Mouse (Mus musculus): ENCODE data around the gene Zfp592. TPM values are rescaled to one million over a fixed set of nuclear protein-coding genes. Genes with fewer than 3 reads are reported as not detected.
A peak's percentile ranks its signal among the peaks of the same experiment; 100 is the strongest.

Zfp592 gene
- polyA plus RNA-seq, 1 experiment from 2014 or later = 14.7 TPM

DNA sequence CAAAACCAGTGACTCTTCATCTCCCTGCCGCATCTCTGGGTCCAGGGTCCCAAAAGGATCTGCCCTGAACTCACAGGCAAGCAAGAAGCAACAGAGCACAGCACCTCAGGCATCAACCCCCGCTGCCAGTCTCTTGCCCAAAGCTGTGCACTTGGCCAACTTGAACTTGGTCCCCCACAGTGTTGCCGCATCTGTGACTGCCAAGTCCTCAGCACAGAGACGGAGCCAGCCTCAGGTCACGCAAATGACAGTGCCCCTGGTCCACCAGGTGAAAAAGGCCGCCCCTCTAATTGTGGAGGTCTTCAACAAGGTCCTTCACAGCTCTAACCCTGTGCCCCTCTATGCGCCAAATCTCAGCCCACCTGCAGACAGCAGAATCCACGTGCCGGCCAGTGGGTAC is 31.2 kb downstream of the Zfp592 start:
- Histone ChIP-seq H3K27me3 (replicated peaks; ENCODE audit: control insufficient read depth, insufficient read depth, low read length) (no peaks in the 10 kb centered on the region), H3K9me3 (ENCODE audit: control insufficient read depth, low read length) (no peaks in the 10 kb centered on the region), H3K4me1 (replicated peaks; ENCODE audit: control insufficient read depth, insufficient read depth, low read length) (no peaks in the 10 kb centered on the region), H3K4me2 (ENCODE audit: low read length) (no peak overlapping the region), H3K9ac (ENCODE audit: low read length) (no peak overlapping the region), H3K27ac (ENCODE audit: low read depth) (no peak overlapping the region), H3K4me3 (ENCODE audit: low read depth, low read length) (no peak overlapping the region), H3K36me3 (ENCODE audit: control insufficient read depth, insufficient read depth, low read length) (peaks cover 74% of the 10 kb centered on the region)
- 96% methylated on average over 9 of the region's 9 CpGs for WGBS
- no peak for DNase-seq (ENCODE audit: low spot score)
- ATAC-seq (replicated peaks; ENCODE audit: low FRiP score, low TSS enrichment, low read depth) = no peak

- DNase-seq (ENCODE audit: low spot score) = no peak
- Histone ChIP-seq H3K9me3 (ENCODE audit: control insufficient read depth, low read length) (no peaks in the 10 kb centered on the region), H3K27ac (ENCODE audit: low read depth) (no peak overlapping the region), H3K4me2 (ENCODE audit: low read length) (no peak overlapping the region), H3K36me3 (ENCODE audit: control insufficient read depth, insufficient read depth, low read length) (peaks cover 80% of the 10 kb centered on the region), H3K4me3 (ENCODE audit: low read depth, low read length) (no peak overlapping the region), H3K4me1 (replicated peaks; ENCODE audit: control insufficient read depth, insufficient read depth, low read length) (no peaks in the 10 kb centered on the region), H3K27me3 (replicated peaks; ENCODE audit: control insufficient read depth, insufficient read depth, low read length) (no peaks in the 10 kb centered on the region), H3K9ac (ENCODE audit: low read length) (no peak overlapping the region)
- 86% methylated on average over 2 of the region's 2 CpGs for WGBS
- no peak for ATAC-seq (replicated peaks; ENCODE audit: low FRiP score, low TSS enrichment, low read depth)
These were observed 32.3 kb downstream of the Zfp592 start for GRCm38 (mm10) chr7:81025751-81026150.

DNA sequence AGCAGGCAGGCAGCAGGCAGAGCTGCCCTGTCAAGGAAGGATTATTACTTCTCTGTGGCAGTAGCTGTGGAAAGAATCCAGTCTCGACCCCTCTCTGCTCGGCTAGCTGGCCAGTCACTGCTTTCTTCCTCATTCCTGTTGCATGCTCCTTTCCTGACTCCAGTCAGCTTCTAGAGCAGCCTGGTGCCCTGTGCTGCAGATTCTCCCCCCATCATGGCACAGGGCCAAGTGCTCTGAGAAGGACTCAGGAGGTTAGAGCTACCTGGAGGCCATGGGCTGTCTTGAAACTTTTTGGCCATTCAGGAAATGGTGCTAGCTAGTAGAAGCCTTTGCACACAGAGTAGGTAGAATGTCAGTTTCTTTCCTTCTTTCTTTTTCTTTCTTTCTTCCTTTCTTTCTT is 46.2 kb downstream of the Zfp592 start:
- Histone ChIP-seq H3K4me3 (ENCODE audit: low read depth, low read length) (no peak overlapping the region), H3K4me1 (replicated peaks; ENCODE audit: control insufficient read depth, insufficient read depth, low read length) (no peaks in the 10 kb centered on the region), H3K9ac (ENCODE audit: low read length) (no peak overlapping the region), H3K27ac (ENCODE audit: low read depth) (no peak overlapping the region), H3K27me3 (replicated peaks; ENCODE audit: control insufficient read depth, insufficient read depth, low read length) (no peaks in the 10 kb centered on the region), H3K36me3 (ENCODE audit: control insufficient read depth, insufficient read depth, low read length) (peaks cover 79% of the 10 kb centered on the region), H3K4me2 (ENCODE audit: low read length) (no peak overlapping the region), H3K9me3 (ENCODE audit: control insufficient read depth, low read length) (no peaks in the 10 kb centered on the region)
- ATAC-seq (replicated peaks; ENCODE audit: low FRiP score, low TSS enrichment, low read depth) (no peak), DNase-seq (ENCODE audit: low spot score) (no peak)
- 54% methylated on average over 2 of the region's 2 CpGs for WGBS

DNA sequence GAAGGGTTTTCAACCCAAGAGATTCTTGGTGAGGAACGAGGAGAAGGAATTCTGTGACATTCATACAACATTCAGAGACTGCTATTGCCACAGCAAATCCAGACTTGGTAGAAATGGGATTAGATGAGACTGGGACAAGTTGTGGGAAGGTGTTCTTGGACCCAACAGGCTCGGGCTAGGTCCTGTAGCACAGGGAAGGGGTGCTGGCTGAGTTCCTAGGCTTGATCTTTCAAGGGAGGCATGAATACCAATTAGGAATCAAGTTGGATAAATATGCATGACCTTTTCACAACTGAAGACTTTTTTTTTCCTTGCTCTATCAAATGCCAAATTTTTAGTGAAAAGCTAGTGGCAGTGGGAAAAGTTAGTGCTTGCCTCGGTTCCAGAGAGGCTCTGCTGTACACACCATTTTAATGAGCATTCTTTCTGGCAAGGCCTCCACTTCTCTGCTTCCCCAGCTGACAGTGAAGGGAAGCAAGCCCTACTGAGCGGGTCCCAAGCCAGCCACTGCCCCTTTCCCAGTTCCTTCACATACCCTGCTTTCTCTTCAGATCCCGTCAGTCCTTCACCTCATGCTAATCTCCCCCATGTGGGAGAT is 49.6 kb downstream of the Zfp592 start:
- H3K9me3 ChIP-seq (ENCODE audit: control insufficient read depth, low read length) = no peaks in the 10 kb centered on the region
- no peak overlapping the region for H3K27ac ChIP-seq (ENCODE audit: low read depth)
- H3K4me3 ChIP-seq (ENCODE audit: low read depth, low read length) = no peak overlapping the region
- ATAC-seq (replicated peaks; ENCODE audit: low FRiP score, low TSS enrichment, low read depth) (no peak), DNase-seq (ENCODE audit: low spot score) (no peak)
- no peak overlapping the region for H3K9ac ChIP-seq (ENCODE audit: low read length)
- no peaks in the 10 kb centered on the region for H3K27me3 ChIP-seq (replicated peaks; ENCODE audit: control insufficient read depth, insufficient read depth, low read length)
- H3K36me3 ChIP-seq (ENCODE audit: control insufficient read depth, insufficient read depth, low read length) = peaks cover 60% of the 10 kb centered on the region
- H3K4me1 ChIP-seq (replicated peaks; ENCODE audit: control insufficient read depth, insufficient read depth, low read length) = no peaks in the 10 kb centered on the region
- 83% methylated on average over 5 of the region's 5 CpGs for WGBS
- H3K4me2 ChIP-seq (ENCODE audit: low read length) = no peak overlapping the region

DNA sequence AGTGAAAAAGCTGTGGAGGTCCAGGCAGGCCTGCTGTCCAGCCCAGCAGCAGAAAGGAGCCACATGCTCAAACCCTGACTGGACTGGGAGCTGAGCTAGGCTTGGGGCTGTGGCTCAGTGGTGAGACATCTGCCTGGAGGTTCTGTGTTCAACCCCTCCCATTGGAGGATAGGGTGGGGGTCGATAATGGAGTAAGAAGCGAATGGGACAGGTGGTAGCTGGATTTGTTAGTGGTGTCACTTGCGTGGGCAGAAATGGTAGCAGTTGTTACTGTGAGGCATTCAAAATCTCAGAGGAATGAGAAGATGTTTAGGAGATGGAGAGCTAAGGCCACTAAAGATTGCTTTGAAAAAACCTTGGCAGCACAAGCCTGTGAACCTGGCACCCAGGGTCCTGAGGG is 54.4 kb downstream of the Zfp592 start:
- Histone ChIP-seq H3K9ac (ENCODE audit: low read length) (no peak overlapping the region), H3K27ac (ENCODE audit: low read depth) (no peak overlapping the region), H3K9me3 (ENCODE audit: control insufficient read depth, low read length) (no peaks in the 10 kb centered on the region), H3K27me3 (replicated peaks; ENCODE audit: control insufficient read depth, insufficient read depth, low read length) (no peaks in the 10 kb centered on the region), H3K36me3 (ENCODE audit: control insufficient read depth, insufficient read depth, low read length) (peaks cover 14% of the 10 kb centered on the region), H3K4me1 (replicated peaks; ENCODE audit: control insufficient read depth, insufficient read depth, low read length) (no peaks in the 10 kb centered on the region), H3K4me3 (ENCODE audit: low read depth, low read length) (no peak overlapping the region), H3K4me2 (ENCODE audit: low read length) (no peak overlapping the region)
- ATAC-seq (replicated peaks; ENCODE audit: low FRiP score, low TSS enrichment, low read depth) (no peak), DNase-seq (ENCODE audit: low spot score) (no peak)
- WGBS = 84% methylated on average over 3 of the region's 3 CpGs

DNA sequence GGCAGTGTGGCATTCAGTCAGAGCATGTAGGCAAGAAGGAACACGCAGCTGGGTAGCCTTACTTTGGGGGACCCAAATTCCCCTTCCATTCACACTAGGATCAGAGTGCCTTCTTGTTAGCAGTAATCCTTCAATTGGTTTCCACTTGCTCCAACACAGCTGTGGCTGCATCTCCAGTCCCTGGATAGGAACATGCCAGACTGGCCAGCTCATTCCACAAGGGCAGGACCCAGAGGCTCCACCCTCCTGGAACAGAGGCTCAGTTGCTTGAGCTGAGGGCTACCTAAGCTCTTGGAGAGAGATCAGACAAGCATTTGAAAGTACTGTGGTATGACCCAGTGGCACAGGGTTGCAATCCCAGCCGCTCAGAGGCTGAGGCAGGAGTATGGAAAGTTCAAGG is 55.0 kb downstream of the Zfp592 start:
- H3K4me2 ChIP-seq (ENCODE audit: low read length) = no peak overlapping the region
- H3K27ac ChIP-seq (ENCODE audit: low read depth) = no peak overlapping the region
- no peaks in the 10 kb centered on the region for H3K27me3 ChIP-seq (replicated peaks; ENCODE audit: control insufficient read depth, insufficient read depth, low read length)
- no peak overlapping the region for H3K9ac ChIP-seq (ENCODE audit: low read length)
- no peak for ATAC-seq (replicated peaks; ENCODE audit: low FRiP score, low TSS enrichment, low read depth)
- DNase-seq (ENCODE audit: low spot score) = no peak
- H3K9me3 ChIP-seq (ENCODE audit: control insufficient read depth, low read length) = no peaks in the 10 kb centered on the region
- no peaks in the 10 kb centered on the region for H3K4me1 ChIP-seq (replicated peaks; ENCODE audit: control insufficient read depth, insufficient read depth, low read length)
- 84% methylated on average over 2 of the region's 2 CpGs for WGBS
- H3K4me3 ChIP-seq (ENCODE audit: low read depth, low read length) = no peak overlapping the region
- peaks cover 10% of the 10 kb centered on the region; the same call in 1 of the 2 replicates for H3K36me3 ChIP-seq (ENCODE audit: control insufficient read depth, insufficient read depth, low read length)

- no peak overlapping the region for H3K9ac ChIP-seq (ENCODE audit: low read length)
- WGBS = 76% methylated on average over 5 of the region's 5 CpGs
- H3K4me2 ChIP-seq (ENCODE audit: low read length) = no peak overlapping the region
- H3K9me3 ChIP-seq (ENCODE audit: control insufficient read depth, low read length) = no peaks in the 10 kb centered on the region
- no peaks in the 10 kb centered on the region for H3K36me3 ChIP-seq (ENCODE audit: control insufficient read depth, insufficient read depth, low read length)
- no peak overlapping the region for H3K27ac ChIP-seq (ENCODE audit: low read depth)
- no peak overlapping the region for H3K4me3 ChIP-seq (ENCODE audit: low read depth, low read length)
- H3K27me3 ChIP-seq (replicated peaks; ENCODE audit: control insufficient read depth, insufficient read depth, low read length) = no peaks in the 10 kb centered on the region
- no peaks in the 10 kb centered on the region for H3K4me1 ChIP-seq (replicated peaks; ENCODE audit: control insufficient read depth, insufficient read depth, low read length)
- DNase-seq (ENCODE audit: low spot score) = no peak
- no peak for ATAC-seq (replicated peaks; ENCODE audit: low FRiP score, low TSS enrichment, low read depth)
These were observed 56.5 kb downstream of the Zfp592 start for GRCm38 (mm10) chr7:81049966-81050365.

DNA sequence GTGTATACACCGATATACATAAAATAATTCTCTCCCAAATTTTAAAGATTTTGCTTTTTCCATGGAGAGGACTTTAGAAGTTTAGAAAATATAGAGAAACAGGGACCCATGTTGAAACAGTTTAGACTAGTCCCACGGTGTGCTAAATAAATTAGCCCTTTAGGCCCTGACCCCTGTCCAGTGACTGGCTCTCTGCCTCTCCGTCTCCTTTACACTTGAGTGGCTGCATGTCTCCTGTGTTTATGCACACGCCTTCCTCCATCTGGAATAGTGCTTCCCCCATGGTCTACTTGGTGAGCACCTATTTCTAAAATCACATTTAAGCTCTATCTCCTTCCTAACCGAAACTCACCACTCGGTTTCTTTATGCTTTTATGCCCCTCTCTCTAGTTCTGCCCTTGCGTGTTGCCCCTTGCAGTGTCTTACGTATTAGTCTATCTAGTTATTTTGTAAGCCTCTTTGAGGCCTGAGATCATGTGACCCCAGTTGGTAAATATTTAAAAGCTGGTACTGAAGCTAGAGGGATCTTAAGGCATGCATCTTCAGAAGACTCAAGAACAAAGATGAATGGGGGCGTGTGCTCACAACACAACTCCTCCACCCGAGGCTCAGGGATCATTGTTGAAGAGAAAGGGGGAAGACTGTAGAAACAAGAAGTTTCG is 62.4 kb downstream of the Zfp592 start:
- 58% methylated on average over 11 of the region's 11 CpGs for WGBS
- H3K9me3 ChIP-seq (ENCODE audit: control insufficient read depth, low read length) = no peaks in the 10 kb centered on the region
- H3K27ac ChIP-seq (ENCODE audit: low read depth) = no peak overlapping the region
- no peak overlapping the region for H3K4me2 ChIP-seq (ENCODE audit: low read length)
- H3K4me3 ChIP-seq (ENCODE audit: low read depth, low read length) = no peak overlapping the region
- no peaks in the 10 kb centered on the region for H3K36me3 ChIP-seq (ENCODE audit: control insufficient read depth, insufficient read depth, low read length)
- DNase-seq (ENCODE audit: low spot score) (no peak), ATAC-seq (replicated peaks; ENCODE audit: low FRiP score, low TSS enrichment, low read depth) (no peak)
- peaks cover 26% of the 10 kb centered on the region for H3K4me1 ChIP-seq (replicated peaks; ENCODE audit: control insufficient read depth, insufficient read depth, low read length)
- no peaks in the 10 kb centered on the region for H3K27me3 ChIP-seq (replicated peaks; ENCODE audit: control insufficient read depth, insufficient read depth, low read length)
- H3K9ac ChIP-seq (ENCODE audit: low read length) = no peak overlapping the region

DNA sequence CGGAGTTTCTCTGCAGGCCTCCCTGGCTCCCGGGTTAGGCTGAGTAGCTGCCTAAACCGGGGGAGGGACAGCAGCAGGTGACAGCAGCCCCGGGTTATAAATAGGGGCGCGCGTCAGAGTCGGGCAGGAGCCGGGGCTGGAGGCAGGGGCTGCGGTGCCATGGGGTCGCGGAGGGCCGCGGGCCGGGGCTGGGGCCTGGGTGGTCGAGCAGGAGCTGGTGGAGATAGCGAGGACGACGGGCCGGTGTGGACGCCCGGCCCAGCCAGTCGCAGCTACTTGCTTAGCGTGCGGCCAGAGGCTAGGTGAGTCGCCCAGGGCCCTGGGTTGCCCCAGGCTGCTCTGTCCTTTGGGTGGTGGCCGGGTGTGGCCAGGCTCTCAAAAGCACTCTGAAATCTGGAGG is 64.0 kb downstream of the Zfp592 start, which contains the start of gene Alpk3:
TSS of gene Alpk3 (plus strand) at position 130 of the 400 bp plus-strand sequence.
- Histone ChIP-seq H3K9ac (ENCODE audit: low read length) (0 out of 2 replicates have a peak within 1 kb of the TSS, but pooled peaks have one; percentile 8), H3K4me2 (ENCODE audit: low read length) (peak within 1 kb of the TSS; percentile 20), H3K4me1 (replicated peaks; ENCODE audit: control insufficient read depth, insufficient read depth, low read length) (peaks cover 26% of the 10 kb centered on the region), H3K27ac (ENCODE audit: low read depth) (peak within 1 kb of the TSS; percentile 73), H3K36me3 (ENCODE audit: control insufficient read depth, insufficient read depth, low read length) (no peaks in the 10 kb centered on the region), H3K27me3 (replicated peaks; ENCODE audit: control insufficient read depth, insufficient read depth, low read length) (no peaks in the 10 kb centered on the region), H3K4me3 (ENCODE audit: low read depth, low read length) (no peak within 1 kb of the TSS), H3K9me3 (ENCODE audit: control insufficient read depth, low read length) (no peaks in the 10 kb centered on the region)
- ATAC-seq (replicated peaks; ENCODE audit: low FRiP score, low TSS enrichment, low read depth) = peak; percentile 62
- DNase-seq (ENCODE audit: low spot score) = peak; percentile 67
- 19% methylated on average over 27 of the region's 27 CpGs for whole genome bisulfite sequencing
